Mouse (Mus musculus) limb, embryonic 14.5 days (tissue): ENCODE results near the gene Pigt. TPM values are rescaled to one million over a fixed set of nuclear protein-coding genes. Genes with fewer than 3 reads are reported as not detected.

Experiments used
- ATAC-seq: fragments of 200-750 bp; cut with Nextera tagmentation; 2 replicates; pipeline ENCODE4 v1.8.0; 2017; ENCODE audit warnings: low read depth, moderate number of reproducible peaks, moderate TSS enrichment; ENCODE audit not compliant: low FRiP score
- DNase-seq: peaks from one replicate; pipeline ENCODE4 v3.0.0-alpha.2; 2015; ENCODE audit warnings: low spot score
- H3K27ac ChIP-seq: fragments of 300-500 bp; sonication (generic); replicated peaks from 2 replicates; pipeline ENCODE4 v1.5.1; 2014; ENCODE audit warnings: low read depth, mild to moderate bottlenecking, low read length, moderate library complexity, mixed read lengths
- H3K27me3 ChIP-seq: fragments of 300-500 bp; sonication (generic); 2 replicates; pipeline ENCODE4 v1.6.1; 2014; ENCODE audit warnings: low read length, mixed read lengths; ENCODE audit not compliant: control insufficient read depth, insufficient read depth
- H3K36me3 ChIP-seq: fragments of 300-500 bp; sonication (generic); 2 replicates; pipeline ENCODE4 v1.6.1; 2014; ENCODE audit warnings: mild to moderate bottlenecking, low read length, moderate library complexity, mixed read lengths; ENCODE audit not compliant: control insufficient read depth, insufficient read depth
- H3K4me1 ChIP-seq: fragments of 300-500 bp; sonication (generic); 2 replicates; pipeline ENCODE4 v1.6.1; 2014; ENCODE audit warnings: antibody characterized with exemption, low read length, mixed read lengths; ENCODE audit not compliant: control insufficient read depth, insufficient read depth
- H3K4me2 ChIP-seq: fragments of 300-500 bp; sonication (generic); replicated peaks from 2 replicates; pipeline ENCODE4 v1.6.1; 2014; ENCODE audit warnings: low read depth, mild to moderate bottlenecking, low read length, moderate library complexity; ENCODE audit not compliant: severe bottlenecking
- H3K4me3 ChIP-seq: fragments of 300-500 bp; sonication (generic); replicated peaks from 2 replicates; pipeline ENCODE4 v1.5.1; 2014; ENCODE audit warnings: low read length
- H3K9ac ChIP-seq: fragments of 300-500 bp; sonication (generic); 2 replicates; pipeline ENCODE4 v1.6.1; 2014; ENCODE audit warnings: mild to moderate bottlenecking, low read depth, low read length, moderate library complexity; ENCODE audit not compliant: severe bottlenecking
- H3K9me3 ChIP-seq: fragments of 300-500 bp; sonication (generic); 2 replicates; pipeline ENCODE4 v1.6.1; 2016; ENCODE audit warnings: low read length; ENCODE audit not compliant: control insufficient read depth
- POLR2A ChIP-seq: fragments of 200-500 bp; IDR thresholded peaks from 2 replicates; pipeline ENCODE4 v1.8.0; 2012; ENCODE audit warnings: inconsistent platforms, mild to moderate bottlenecking, moderate library complexity, borderline replicate concordance; ENCODE audit not compliant: insufficient read depth, insufficient read length; ENCODE audit errors: extremely low read depth
- WGBS: fragments of 180-500 bp; shearing (Covaris S2); extraction: QIAGEN DNeasy Blood & Tissue Kit; methylation state at CpG from one replicate; pipeline ENCODE4 v1.1.7; 2014; 5-methylcytosine and 5-hydroxymethylcytosine counted together
- polyA plus RNA-seq, 2 experiments: library from polyadenylated mRNA; depleted of rRNA in 1 of 2; stranded (reverse) in 1 of 2; unstranded in 1 of 2; fragments of >200 nt; fragmentation: Nextera tagmentation in 1 of 2; extraction: Ambion mirVana in 1 of 2; gene quantifications; 2 replicates each; pipeline versions ENCODE4 v1.2.1 to v1.2.3; 2012 to 2014

Pigt gene
- polyA plus RNA-seq, 2 experiments = 72.4 to 99.5 TPM

DNA sequence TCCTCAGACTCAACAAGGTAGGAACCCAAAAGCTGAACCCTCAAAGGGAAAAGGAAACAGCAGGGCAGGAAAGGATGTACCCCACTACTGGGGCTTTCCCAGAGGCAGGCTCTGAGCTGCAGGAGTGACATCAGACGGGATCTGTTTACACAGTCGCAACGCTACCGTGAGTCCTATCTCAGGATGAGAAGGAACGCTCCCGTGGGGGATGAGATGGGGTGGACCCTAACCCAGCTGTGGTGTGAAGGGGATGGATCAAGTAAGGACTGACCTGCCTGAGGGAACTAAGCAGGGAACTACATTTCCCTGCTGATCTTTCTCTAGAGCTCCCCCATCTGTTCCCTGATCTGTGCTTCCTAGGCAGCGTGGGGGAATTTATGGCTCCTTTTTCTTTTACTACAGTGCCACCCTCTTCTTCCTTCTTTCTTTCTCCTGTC is 40.4 kb upstream of the Pigt start, which contains the start of gene Sys1:
Gene Sys1, plus strand, starts transcription at position 101 of the 437 bp plus-strand sequence.
- ATAC-seq (no peak), DNase-seq (no peak)
- TF ChIP-seq POLR2A = no peak
- no peaks in the 10 kb centered on the region for H3K36me3 ChIP-seq
- WGBS = 3% methylated on average over 7 of the region's 7 CpGs
- H3K9ac ChIP-seq = no peak within 1 kb of the TSS; the same call in 1 of the 2 replicates
- no peaks in the 10 kb centered on the region for H3K27me3 ChIP-seq
- H3K4me1 ChIP-seq = peaks cover 32% of the 10 kb centered on the region
- peak within 1 kb of the TSS; percentile 26; the same call in 1 of the 2 replicates for H3K4me2 ChIP-seq
- H3K27ac ChIP-seq = no peak within 1 kb of the TSS
- 0 out of 2 replicates have a peak within 1 kb of the TSS, but pooled peaks have one; percentile 17 for H3K4me3 ChIP-seq
- no peaks in the 10 kb centered on the region for H3K9me3 ChIP-seq

DNA sequence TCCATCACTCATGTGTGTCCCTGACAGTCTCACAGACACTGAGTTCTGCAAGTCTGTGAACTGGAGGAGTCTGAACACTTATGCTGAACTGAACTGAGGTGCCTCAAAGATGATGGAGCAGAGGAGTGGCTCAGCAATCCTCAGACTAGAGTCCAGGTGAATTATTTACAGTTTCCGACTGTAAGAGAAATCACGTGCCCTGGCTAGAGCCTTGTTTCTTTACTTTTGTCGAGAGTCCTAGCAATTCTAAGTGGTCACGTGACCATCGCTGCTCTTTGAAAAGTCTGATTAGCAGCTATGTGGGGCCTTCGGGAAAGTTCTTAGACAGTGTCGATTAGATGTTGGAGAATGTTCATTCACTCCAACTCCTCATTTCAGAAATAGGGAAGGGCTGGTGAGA is 39.4 kb upstream of the Pigt start:
- Histone ChIP-seq H3K4me2 (no peak overlapping the region), H3K9me3 (no peaks in the 10 kb centered on the region), H3K4me1 (peaks cover 24% of the 10 kb centered on the region), H3K27ac (no peak overlapping the region), H3K9ac (no peak overlapping the region), H3K36me3 (peaks cover under 1% of the 10 kb centered on the region), H3K4me3 (no peak overlapping the region), H3K27me3 (no peaks in the 10 kb centered on the region)
- ATAC-seq = no peak
- no peak for TF ChIP-seq POLR2A
- WGBS = 76% methylated on average over 7 of the region's 7 CpGs
- DNase-seq = no peak

DNA sequence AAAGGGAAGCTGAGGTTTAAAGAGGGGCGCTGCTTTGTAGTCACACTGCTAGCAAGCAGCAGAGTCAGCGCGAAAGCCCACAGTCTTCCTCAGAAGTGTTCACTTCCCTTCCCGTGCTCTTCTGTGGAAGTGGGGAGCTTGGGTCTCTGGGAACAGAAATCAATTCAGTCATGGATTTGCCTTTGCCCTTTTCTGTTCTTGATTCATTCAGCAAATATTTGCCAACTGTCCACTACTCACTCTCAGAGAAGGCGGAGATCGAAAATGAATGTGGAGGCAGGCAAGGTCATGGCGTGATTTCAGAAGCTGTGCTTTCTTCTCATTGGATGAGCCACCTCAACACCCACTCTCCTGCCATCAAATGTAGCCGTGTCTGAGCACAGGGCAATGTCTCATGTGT is 38.8 kb upstream of the Pigt start:
- no peak for TF ChIP-seq POLR2A
- Histone ChIP-seq H3K9me3 (no peaks in the 10 kb centered on the region), H3K36me3 (peaks cover 7% of the 10 kb centered on the region), H3K27ac (no peak overlapping the region), H3K4me1 (peaks cover 22% of the 10 kb centered on the region), H3K4me3 (no peak overlapping the region), H3K9ac (no peak overlapping the region), H3K4me2 (no peak overlapping the region), H3K27me3 (no peaks in the 10 kb centered on the region)
- ATAC-seq = no peak
- no peak for DNase-seq
- 88% methylated on average over 8 of the region's 8 CpGs for WGBS

DNA sequence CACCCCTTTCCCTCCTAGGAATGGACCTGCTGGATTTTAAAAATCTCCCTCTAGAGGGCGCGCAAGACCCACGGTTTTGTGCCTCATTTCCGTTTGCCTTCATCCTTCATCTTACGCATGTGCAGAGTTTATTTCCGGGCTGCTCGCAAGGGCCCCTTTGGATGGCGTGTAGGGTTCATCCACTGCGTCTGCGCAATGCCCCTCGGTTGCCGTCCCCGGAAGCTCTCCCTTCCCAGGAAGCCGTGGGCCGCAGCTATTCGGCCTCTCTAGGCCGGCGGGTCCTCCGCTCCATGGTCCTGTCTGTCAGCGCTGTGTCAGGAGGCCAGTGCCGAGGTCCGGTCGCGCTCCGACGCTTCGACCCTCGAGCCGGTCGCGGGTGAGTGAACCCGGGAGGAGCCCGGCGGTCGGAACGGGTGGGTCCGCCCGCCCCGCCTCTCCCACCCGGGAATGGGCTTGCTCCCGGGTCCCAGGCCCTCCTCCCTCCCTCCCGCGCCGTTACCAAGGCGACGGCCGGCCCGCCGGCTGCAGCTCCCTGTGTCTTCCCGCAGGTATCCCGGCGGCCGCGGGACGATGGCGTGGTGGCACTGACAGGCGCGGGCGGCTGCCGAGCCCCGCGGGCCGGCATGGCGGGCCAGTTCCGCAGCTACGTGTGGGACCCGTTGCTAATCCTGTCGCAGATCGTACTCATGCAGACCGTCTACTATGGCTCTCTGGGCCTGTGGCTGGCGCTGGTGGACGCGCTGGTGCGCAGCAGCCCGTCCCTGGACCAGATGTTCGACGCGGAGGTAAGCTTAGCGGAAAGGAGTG is 36.4 kb upstream of the Pigt start, which contains the start of gene Gm20458:
Gene Gm20458, plus strand, starts transcription at position 223 of the 807 bp plus-strand sequence.
- Histone ChIP-seq H3K4me2 (peak within 1 kb of the TSS; percentile 65), H3K27me3 (no peaks in the 10 kb centered on the region), H3K36me3 (peaks cover 24% of the 10 kb centered on the region), H3K9me3 (no peaks in the 10 kb centered on the region), H3K27ac (peak within 1 kb of the TSS; percentile 65), H3K4me1 (peaks cover 12% of the 10 kb centered on the region), H3K4me3 (peak within 1 kb of the TSS; percentile 83), H3K9ac (peak within 1 kb of the TSS; percentile 78)
- peak; percentile 97 for ATAC-seq
- peak; percentile 64; the same call in 1 of the 2 replicates for TF ChIP-seq POLR2A
- peak; percentile 98 for DNase-seq
- WGBS = under 1% methylated on average over 59 of the region's 79 CpGs

DNA sequence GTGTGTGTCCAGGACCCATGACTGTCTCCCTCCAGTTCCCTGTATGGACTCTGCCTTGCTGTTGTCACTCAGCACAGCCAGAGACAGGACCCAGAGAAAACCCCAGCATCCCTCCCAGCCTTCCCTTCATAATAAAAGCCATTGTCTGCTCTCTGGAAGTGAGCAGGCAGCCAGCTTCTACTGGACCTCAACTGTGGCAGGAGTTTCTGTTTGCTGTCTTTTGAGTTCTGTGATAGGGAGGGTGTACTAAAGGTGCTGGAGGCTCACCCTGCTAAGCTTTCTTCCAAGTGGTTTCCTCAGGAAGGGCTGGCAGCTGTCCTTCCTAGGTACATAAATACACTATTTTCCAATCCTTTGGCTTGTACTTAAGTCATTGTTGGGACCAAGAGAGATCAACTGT is 32.2 kb upstream of the Pigt start:
- no peak overlapping the region for H3K4me2 ChIP-seq
- DNase-seq = no peak
- no peaks in the 10 kb centered on the region for H3K9me3 ChIP-seq
- H3K4me1 ChIP-seq = peaks cover 7% of the 10 kb centered on the region
- H3K36me3 ChIP-seq = peaks cover 29% of the 10 kb centered on the region
- no peak overlapping the region for H3K4me3 ChIP-seq
- no peak for ATAC-seq
- TF ChIP-seq POLR2A = no peak
- no peaks in the 10 kb centered on the region for H3K27me3 ChIP-seq
- H3K9ac ChIP-seq = no peak overlapping the region
- no peak overlapping the region for H3K27ac ChIP-seq
